Mouse (Mus musculus): ENCODE data around the gene Efemp2.

- TF ChIP-seq CTCF (IDR thresholded peaks at IDR 0.05; ENCODE audit: borderline replicate concordance, insufficient read depth, low read depth, low read length) (no peak), POLR2A (IDR thresholded peaks at IDR 0.05; ENCODE audit: borderline replicate concordance, insufficient read depth, low read length) (no peak)
These were observed 26.6 kb downstream of the Efemp2 start for GRCm38 (mm10) chr19:5500330-5500875.
